Mouse (Mus musculus) CH12.LX (cell line): ENCODE measurements at regions not wholly inside any gene's neighbourhood (a gene's known extent, or its start where the extent isn't known, plus 50 kb on each side); places are given as distances from the start of the nearest gene placed in this dataset.

Experiments used
- DNase-seq: peaks from one replicate; pipeline ENCODE4 v3.0.0-alpha.2; 2013; ENCODE audit errors: extremely low read depth
- H3K27ac ChIP-seq: 2 replicates; pipeline ENCODE4 v1.5.1; 2012; ENCODE audit warnings: low read depth, mild to moderate bottlenecking, control low read depth, moderate library complexity; ENCODE audit not compliant: insufficient read depth
- H3K27me3 ChIP-seq: replicated peaks from 2 replicates; pipeline ENCODE3; 2012; ENCODE audit warnings: inconsistent platforms
- H3K36me3 ChIP-seq, 2 experiments: replicated peaks in 1 of 2; 2 replicates each; pipeline versions ENCODE3 to v1.6.1; 2012; ENCODE audit warnings: inconsistent platforms in 1 of 2, low read length in 1 of 2, mild to moderate bottlenecking in 1 of 2, mixed read lengths in 1 of 2, moderate library complexity in 1 of 2; ENCODE audit not compliant: control insufficient read depth in 1 of 2, insufficient read depth in 1 of 2
- H3K4me1 ChIP-seq, 2 experiments: 2 replicates each; pipeline ENCODE4 v1.6.1; 2012; ENCODE audit warnings: inconsistent platforms in 1 of 2, moderate library complexity in 1 of 2; ENCODE audit not compliant: insufficient read depth in 2 of 2, control insufficient read depth in 1 of 2
- H3K4me2 ChIP-seq: 2 replicates; pipeline ENCODE4 v1.6.1; 2012; ENCODE audit warnings: low read depth, mild to moderate bottlenecking, control low read depth; ENCODE audit not compliant: poor library complexity, insufficient read depth, severe bottlenecking
- H3K4me3 ChIP-seq, 3 experiments: fragments of 150-350 bp in 1 of 3; sonication (generic) in 1 of 3; replicated peaks in 1 of 3; 2 replicates each; pipeline versions ENCODE3 to v1.5.1; 2011 to 2012; ENCODE audit warnings: low read depth in 2 of 3, low read length in 2 of 3, mild to moderate bottlenecking in 2 of 3, moderate library complexity in 2 of 3, control low read depth in 1 of 3, improper control_type of control experiment in 1 of 3, inconsistent platforms in 1 of 3, mixed read lengths in 1 of 3; ENCODE audit not compliant: poor library complexity in 1 of 3
- H3K79me2 ChIP-seq: replicated peaks from 2 replicates; pipeline ENCODE4 v1.6.1; 2012; ENCODE audit warnings: mild to moderate bottlenecking, moderate library complexity; ENCODE audit not compliant: control insufficient read depth, poor library complexity, insufficient read depth, severe bottlenecking; ENCODE audit errors: extremely low read depth
- H3K9ac ChIP-seq: 2 replicates; pipeline ENCODE4 v1.6.1; 2012; ENCODE audit warnings: low read depth, mild to moderate bottlenecking, control low read depth, moderate library complexity; ENCODE audit not compliant: insufficient read depth
- H3K9me3 ChIP-seq: replicated peaks from 2 replicates; pipeline ENCODE3; 2012; ENCODE audit warnings: low read length, inconsistent platforms, mixed read lengths
- BHLHE40 ChIP-seq: IDR thresholded peaks from 2 replicates; pipeline ENCODE4 v1.6.1; 2011; ENCODE audit warnings: mild to moderate bottlenecking, low read depth, low read length, improper control_type of control experiment
- CHD1 ChIP-seq: IDR thresholded peaks from 2 replicates; pipeline ENCODE4 v1.6.1; 2012; ENCODE audit warnings: low read depth, low read length, improper control_type of control experiment, inconsistent platforms
- CTCF ChIP-seq, 2 experiments: IDR thresholded peaks in 1 of 2; conservative IDR thresholded peaks in 1 of 2; 2 replicates each; pipeline ENCODE4 v1.5.1; 2011 to 2012; ENCODE audit warnings: low read depth in 2 of 2, low read length in 2 of 2, improper control_type of control experiment in 1 of 2, inconsistent platforms in 1 of 2, mild to moderate bottlenecking in 1 of 2, moderate library complexity in 1 of 2
- E2F4 ChIP-seq: IDR thresholded peaks from 2 replicates; pipeline ENCODE4 v1.6.1; 2011; ENCODE audit warnings: low read depth, low read length, improper control_type of control experiment; ENCODE audit not compliant: insufficient replicate concordance
- ELF1 ChIP-seq: IDR thresholded peaks from 2 replicates; pipeline ENCODE4 v1.6.1; 2014; ENCODE audit warnings: low read depth, mild to moderate bottlenecking, inconsistent platforms, low read length, improper control_type of control experiment
- EP300 ChIP-seq: IDR thresholded peaks from 2 replicates; pipeline ENCODE4 v1.6.1; 2011; ENCODE audit warnings: low read length, improper control_type of control experiment
- GABPA ChIP-seq: IDR thresholded peaks from 2 replicates; pipeline ENCODE4 v1.6.1; 2012; ENCODE audit warnings: low read depth, low read length, improper control_type of control experiment, inconsistent platforms; ENCODE audit not compliant: insufficient replicate concordance
- HCFC1 ChIP-seq: IDR thresholded peaks from 2 replicates; pipeline ENCODE4 v1.6.1; 2012; ENCODE audit warnings: low read depth, mild to moderate bottlenecking, inconsistent platforms, low read length, improper control_type of control experiment
- JUN ChIP-seq: IDR thresholded peaks from 2 replicates; pipeline ENCODE4 v1.6.1; 2011; ENCODE audit warnings: low read depth, mild to moderate bottlenecking, low read length, improper control_type of control experiment, moderate library complexity; ENCODE audit not compliant: insufficient read depth
- JUND ChIP-seq: conservative IDR thresholded peaks from 2 replicates; pipeline ENCODE4 v1.6.1; 2011; ENCODE audit warnings: low read depth, low read length, improper control_type of control experiment
- KAT2A ChIP-seq: IDR thresholded peaks from 2 replicates; pipeline ENCODE4 v1.6.1; 2012; ENCODE audit warnings: low read length, improper control_type of control experiment, inconsistent platforms; ENCODE audit not compliant: insufficient replicate concordance
- MAFK ChIP-seq: IDR thresholded peaks from 2 replicates; pipeline ENCODE4 v1.6.1; 2011; ENCODE audit warnings: low read length, improper control_type of control experiment; ENCODE audit not compliant: insufficient replicate concordance
- MAZ ChIP-seq: IDR thresholded peaks from 2 replicates; pipeline ENCODE4 v1.6.1; 2012; ENCODE audit warnings: low read depth, mild to moderate bottlenecking, inconsistent platforms, low read length, improper control_type of control experiment, moderate library complexity
- MEF2A ChIP-seq: IDR thresholded peaks from 2 replicates; pipeline ENCODE4 v1.6.1; 2014; ENCODE audit warnings: low read depth, mild to moderate bottlenecking, inconsistent platforms, low read length, improper control_type of control experiment, borderline replicate concordance
- MXI1 ChIP-seq: IDR thresholded peaks from 2 replicates; pipeline ENCODE4 v1.6.1; 2011; ENCODE audit warnings: mild to moderate bottlenecking, low read depth, low read length, improper control_type of control experiment
- MYC ChIP-seq: IDR thresholded peaks from 2 replicates; pipeline ENCODE4 v1.6.1; 2011; ENCODE audit warnings: low read depth, mild to moderate bottlenecking, improper control_type of control experiment, low read length
- NELFE ChIP-seq: IDR thresholded peaks from 2 replicates; pipeline ENCODE4 v1.6.1; 2011; ENCODE audit warnings: low read depth, low read length, improper control_type of control experiment
- NRF1 ChIP-seq: IDR thresholded peaks from 2 replicates; pipeline ENCODE4 v1.6.1; 2014; ENCODE audit warnings: low read depth, mild to moderate bottlenecking, inconsistent platforms, low read length, improper control_type of control experiment, moderate library complexity
- PAX5 ChIP-seq: IDR thresholded peaks from 2 replicates; pipeline ENCODE4 v1.6.1; 2012; ENCODE audit warnings: low read length, inconsistent platforms, mixed read lengths
- POLR2A ChIP-seq: IDR thresholded peaks from 2 replicates; pipeline ENCODE4 v1.6.1; 2011; ENCODE audit warnings: low read depth, mild to moderate bottlenecking, improper control_type of control experiment, low read length
- POLR2AphosphoS2 ChIP-seq: IDR thresholded peaks from 2 replicates; pipeline ENCODE4 v1.6.1; 2011; ENCODE audit warnings: low read depth, low read length, improper control_type of control experiment
- RAD21 ChIP-seq: IDR thresholded peaks from 2 replicates; pipeline ENCODE4 v1.6.1; 2011; ENCODE audit warnings: low read depth, mild to moderate bottlenecking, low read length, improper control_type of control experiment, moderate library complexity
- RCOR1 ChIP-seq: conservative IDR thresholded peaks from 2 replicates; pipeline ENCODE4 v1.6.1; 2012; ENCODE audit warnings: low read depth, mild to moderate bottlenecking, inconsistent platforms, low read length, improper control_type of control experiment
- TCF12 ChIP-seq: IDR thresholded peaks from 2 replicates; pipeline ENCODE4 v1.6.1; 2014; ENCODE audit warnings: low read depth, mild to moderate bottlenecking, inconsistent platforms, low read length, improper control_type of control experiment
- USF1 ChIP-seq: IDR thresholded peaks from 2 replicates; pipeline ENCODE4 v1.6.1; 2014; ENCODE audit warnings: low read depth, mild to moderate bottlenecking, inconsistent platforms, low read length, improper control_type of control experiment
- USF2 ChIP-seq: conservative IDR thresholded peaks from 2 replicates; pipeline ENCODE4 v1.6.1; 2011; ENCODE audit warnings: low read depth, low read length, improper control_type of control experiment
- ZC3H11A ChIP-seq: IDR thresholded peaks from 2 replicates; pipeline ENCODE4 v1.6.1; 2012; ENCODE audit warnings: low read depth, mild to moderate bottlenecking, inconsistent platforms, low read length, improper control_type of control experiment
- ZMIZ1 ChIP-seq: IDR thresholded peaks from 2 replicates; pipeline ENCODE4 v1.6.1; 2012; ENCODE audit warnings: low read depth, mild to moderate bottlenecking, inconsistent platforms, low read length, improper control_type of control experiment
- ZNF384 ChIP-seq: IDR thresholded peaks from 2 replicates; pipeline ENCODE4 v1.6.1; 2012; ENCODE audit warnings: low read depth, low read length, improper control_type of control experiment, inconsistent platforms
- dilution Hi-C: fragments of 300-500 bp; cut with MboI; formaldehyde crosslinking; loops from 2 replicates; pipeline ENCODE4 v1.14.3; 2020; ENCODE audit warnings: low sequenced_read_pairs; ENCODE audit not compliant: extremely low pct_unique_long_range_greater_than_20kb, extremely low pct_ligation_motif_present
- in situ Hi-C: fragments of 300-500 bp; cut with MboI; formaldehyde crosslinking; loops from 3 replicates; pipeline ENCODE4 v1.14.3; 2019; ENCODE audit warnings: low sequenced_read_pairs, low pct_ligation_motif_present, low pct_unique_long_range_greater_than_20kb, mixed read lengths

DNA sequence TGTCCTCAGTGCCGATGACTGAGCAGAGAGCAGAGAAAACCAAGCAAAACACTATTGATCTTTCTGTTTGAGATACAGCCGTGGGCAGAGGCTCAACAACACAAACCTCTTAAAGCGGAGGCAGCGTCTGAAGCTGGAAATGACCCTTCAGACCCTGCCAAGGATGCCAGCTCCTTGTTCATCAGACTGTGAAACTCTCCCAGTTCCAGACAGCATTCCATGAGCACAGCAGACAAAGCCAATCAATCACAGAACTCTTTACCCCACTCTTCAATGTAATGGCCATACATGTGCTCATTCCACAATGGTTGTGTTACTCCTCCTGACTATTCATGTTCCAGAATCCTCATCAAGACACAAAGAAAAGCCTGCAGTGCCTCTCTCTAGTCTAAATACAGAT is 73.5 kb downstream of the Tmem114 start:
- Histone ChIP-seq H3K36me3 (no peaks in the 10 kb centered on the region), H3K4me2 (no peak overlapping the region), H3K9me3 (peaks cover 6% of the 10 kb centered on the region), H3K27me3 (peaks cover 76% of the 10 kb centered on the region), H3K9ac (no peak overlapping the region), H3K4me3 (no peak overlapping the region), H3K79me2 (no peaks in the 10 kb centered on the region), H3K4me1 (no peaks in the 10 kb centered on the region), H3K27ac (no peak overlapping the region)
- dilution Hi-C loops: no loop called here
- no peak for DNase-seq
- in situ Hi-C loops: no loop called here
- TF ChIP-seq HCFC1: no peak
- TF ChIP-seq E2F4: no peak
- no peak for TF ChIP-seq JUN
- TF ChIP-seq BHLHE40: no peak
- no peak for TF ChIP-seq RCOR1
- no peak for TF ChIP-seq POLR2A
- TF ChIP-seq KAT2A: no peak
- TF ChIP-seq ZMIZ1: no peak
- no peak for TF ChIP-seq MAZ
- no peak for TF ChIP-seq ZC3H11A
- no peak for TF ChIP-seq CHD1
- no peak for TF ChIP-seq NRF1
- no peak for TF ChIP-seq NELFE
- no peak for TF ChIP-seq ZNF384
- no peak for TF ChIP-seq GABPA
- no peak for TF ChIP-seq POLR2AphosphoS2
- no peak for TF ChIP-seq MYC
- no peak for TF ChIP-seq CTCF (conservative IDR thresholded peaks at IDR 0.05 in 1 of 2, IDR thresholded peaks at IDR 0.05 in 1 of 2; ENCODE audit: low read depth in 2 of 2, low read length in 2 of 2)
- TF ChIP-seq MEF2A: no peak

- peaks cover 72% of the 10 kb centered on the region for H3K27me3 ChIP-seq
- TF ChIP-seq MYC: no peak
- no peak for TF ChIP-seq JUN
- no peak for TF ChIP-seq ZMIZ1
- TF ChIP-seq JUND: no peak
- no peak for TF ChIP-seq MAZ
- TF ChIP-seq PAX5: no peak
- TF ChIP-seq MAFK: no peak
- TF ChIP-seq NRF1: no peak
- no peak for TF ChIP-seq RAD21
- no peak for TF ChIP-seq CTCF (conservative IDR thresholded peaks at IDR 0.05 in 1 of 2, IDR thresholded peaks at IDR 0.05 in 1 of 2; ENCODE audit: low read depth in 2 of 2, low read length in 2 of 2)
- no peak for TF ChIP-seq USF1
- no peak for TF ChIP-seq EP300
- no peak for TF ChIP-seq E2F4
- TF ChIP-seq BHLHE40: no peak
- no peak for TF ChIP-seq USF2
- no peak for TF ChIP-seq ELF1
- TF ChIP-seq MEF2A: no peak
- TF ChIP-seq MXI1: no peak
- TF ChIP-seq TCF12: no peak
- TF ChIP-seq HCFC1: no peak
- dilution Hi-C loops: no loop called here
- H3K4me2 ChIP-seq: no peak overlapping the region
- H3K4me1 ChIP-seq: no peaks in the 10 kb centered on the region
- no peaks in the 10 kb centered on the region for H3K36me3 ChIP-seq
- in situ Hi-C loops: no loop called here
- no peak for DNase-seq
- no peak overlapping the region for H3K27ac ChIP-seq
- no peaks in the 10 kb centered on the region for H3K79me2 ChIP-seq
- no peak overlapping the region for H3K9ac ChIP-seq
- H3K9me3 ChIP-seq: no peaks in the 10 kb centered on the region
- no peak overlapping the region for H3K4me3 ChIP-seq
Observed at GRCm38 (mm10) chr16:8349148-8349547, 75.8 kb downstream of the Tmem114 start.
